Mouse (Mus musculus): ENCODE data around the gene Slc39a11.

Gene Slc39a11

GRCm38 (mm10) chr11:113541073-113541472 is 108.8 kb downstream of the Slc39a11 start:
- DNase-seq (ENCODE audit: low spot score in 2 of 2), result no peak

- DNase-seq (ENCODE audit: low spot score in 2 of 2), result no peak
Observed at GRCm38 (mm10) chr11:113539502-113540209, 110.2 kb downstream of the Slc39a11 start.

DNA sequence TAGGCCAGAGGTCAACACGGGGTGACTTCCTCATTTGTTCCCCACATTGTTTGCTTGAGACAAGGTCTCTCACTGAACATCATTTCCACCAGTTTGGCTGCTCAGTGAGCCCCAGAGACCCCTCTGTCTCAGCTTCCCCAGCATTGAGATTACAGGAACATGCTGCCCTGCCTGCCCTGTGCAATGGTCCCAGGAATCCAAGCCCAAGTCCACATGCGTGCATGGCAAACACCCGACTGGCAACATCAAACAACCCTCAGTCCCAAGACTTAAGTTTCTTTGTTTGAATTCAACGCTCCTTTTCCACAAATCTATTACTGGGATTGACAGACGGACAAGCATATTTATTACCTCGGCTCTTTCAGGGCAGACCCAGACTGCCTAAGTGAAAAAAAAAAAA is 110.8 kb downstream of the Slc39a11 start:
- no peak for DNase-seq (ENCODE audit: low spot score in 2 of 2)

GRCm38 (mm10) chr11:113538406-113538917 is 111.4 kb downstream of the Slc39a11 start:
- no peak for DNase-seq (ENCODE audit: low spot score in 2 of 2)

- DNase-seq (ENCODE audit: low spot score in 2 of 2), result no peak
Observed at GRCm38 (mm10) chr11:113537715-113538114, 112.2 kb downstream of the Slc39a11 start.

DNA sequence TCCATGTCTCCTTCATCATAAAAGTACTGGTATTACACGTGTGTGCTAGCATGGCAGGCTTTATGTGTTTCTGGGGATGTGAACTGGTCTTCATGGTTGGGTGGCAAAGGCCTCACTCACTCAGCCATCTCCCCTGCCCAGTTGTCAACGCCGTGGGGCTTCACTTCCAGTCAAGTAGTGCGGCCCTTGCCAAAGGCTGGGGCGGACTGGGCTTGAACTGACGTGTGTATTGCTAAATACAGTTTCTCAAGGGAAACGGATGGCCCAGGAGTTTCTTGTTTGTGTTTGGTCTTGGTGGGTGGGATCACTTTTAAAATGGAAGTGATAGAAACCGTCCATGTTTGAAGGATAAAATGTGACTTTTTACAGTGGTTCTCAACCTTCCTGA is 112.7 kb downstream of the Slc39a11 start:
- no peak for DNase-seq (ENCODE audit: low spot score in 2 of 2)

GRCm38 (mm10) chr11:113536308-113537198 is 113.3 kb downstream of the Slc39a11 start:
- DNase-seq (ENCODE audit: low spot score in 2 of 2), result no peak

DNA sequence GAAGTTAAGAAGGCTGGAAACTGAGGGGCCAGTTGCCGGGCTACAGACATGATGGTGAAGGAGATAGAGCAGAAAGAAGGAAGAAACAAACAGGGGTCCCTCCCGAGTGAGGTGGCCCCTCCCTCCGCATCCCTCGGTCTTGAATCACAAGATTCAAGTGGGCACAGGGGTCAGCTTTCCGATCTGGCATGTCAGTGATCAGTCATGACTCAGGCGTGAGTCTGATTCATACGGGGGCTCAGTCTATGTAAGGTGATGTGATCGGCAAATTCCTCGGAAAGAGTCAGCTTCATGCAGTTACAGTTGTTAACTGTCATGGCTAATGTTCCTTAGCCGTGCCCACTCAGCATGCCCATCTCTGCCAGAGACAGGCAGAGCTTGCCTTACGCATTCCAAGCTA is 115.5 kb downstream of the Slc39a11 start:
- DNase-seq (ENCODE audit: low spot score in 2 of 2), result no peak

- no peak for DNase-seq (ENCODE audit: low spot score in 2 of 2)
Observed at GRCm38 (mm10) chr11:113533931-113534330, 115.9 kb downstream of the Slc39a11 start.

- DNase-seq (ENCODE audit: low spot score in 2 of 2), result no peak
Observed at GRCm38 (mm10) chr11:113528391-113528790, 121.5 kb downstream of the Slc39a11 start.

DNA sequence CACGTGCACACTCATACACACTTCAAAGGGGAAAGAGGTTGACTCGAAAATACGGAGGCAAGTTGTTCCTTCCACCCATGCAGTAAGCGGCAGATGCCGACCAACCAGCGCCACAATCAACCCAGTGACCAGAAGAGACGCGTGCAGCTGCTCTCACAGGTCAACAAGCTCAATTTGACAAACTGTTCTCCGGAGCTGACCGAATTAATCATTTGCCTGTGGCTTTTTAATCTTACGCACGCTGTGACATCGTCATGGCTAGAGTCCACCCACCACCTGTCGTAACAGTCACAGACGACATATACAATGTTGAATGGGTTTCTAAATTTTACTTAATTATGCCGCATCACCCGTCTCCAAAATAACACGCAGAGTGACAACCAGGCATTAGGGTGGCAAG is 124.1 kb downstream of the Slc39a11 start:
- DNase-seq (ENCODE audit: low spot score in 2 of 2), result no peak

DNA sequence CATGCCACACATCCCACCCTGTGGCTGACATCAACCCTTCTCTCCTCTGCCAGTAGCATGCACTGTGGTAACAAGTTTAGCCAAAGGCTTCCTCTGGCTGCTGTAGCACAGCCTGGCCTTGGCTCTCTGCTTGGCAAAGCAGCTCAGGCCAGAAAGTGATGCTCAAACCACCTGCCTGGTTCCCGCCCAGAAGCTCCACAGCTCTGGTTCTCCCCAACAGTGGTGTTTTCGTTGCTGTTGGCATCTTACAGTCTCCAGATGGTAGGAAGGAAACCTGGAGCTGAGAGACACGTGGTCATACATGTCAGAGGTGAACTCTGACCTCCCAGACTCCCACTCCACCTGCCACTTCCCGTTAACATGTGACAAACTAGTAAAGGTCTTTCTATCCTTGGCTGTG is 127.2 kb downstream of the Slc39a11 start:
- no peak for DNase-seq (ENCODE audit: low spot score in 2 of 2)

GRCm38 (mm10) chr11:113521469-113522190 is 128.2 kb downstream of the Slc39a11 start:
- no peak for DNase-seq (ENCODE audit: low spot score in 2 of 2)

GRCm38 (mm10) chr11:113520851-113521461 is 128.9 kb downstream of the Slc39a11 start:
- no peak for DNase-seq (ENCODE audit: low spot score in 2 of 2)

GRCm38 (mm10) chr11:113520373-113520772 is 129.5 kb downstream of the Slc39a11 start:
- no peak for DNase-seq (ENCODE audit: low spot score in 2 of 2)

GRCm38 (mm10) chr11:113519973-113520372 is 129.9 kb downstream of the Slc39a11 start:
- no peak for DNase-seq (ENCODE audit: low spot score in 2 of 2)

DNA sequence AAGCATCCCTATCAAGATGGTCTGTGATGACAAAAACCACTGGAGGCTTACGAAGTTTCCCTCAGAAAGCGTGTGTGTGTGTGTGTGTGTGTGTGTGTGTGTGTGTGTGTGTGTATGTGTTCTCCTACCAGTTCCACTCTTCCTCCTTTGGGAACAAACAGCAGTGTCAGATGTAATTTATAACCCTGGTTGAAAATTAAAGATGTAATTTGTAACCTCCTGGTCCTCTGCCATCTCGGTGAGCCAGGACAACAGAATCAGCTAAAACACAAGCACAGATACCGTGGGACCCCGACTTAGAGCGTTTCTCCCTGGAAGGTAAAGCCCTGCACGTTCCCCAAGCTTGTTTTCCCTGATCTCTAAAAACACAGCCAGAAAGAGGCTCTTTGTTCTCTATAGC is 131.7 kb downstream of the Slc39a11 start:
- no peak for DNase-seq (ENCODE audit: low spot score in 2 of 2)

- no peak for DNase-seq (ENCODE audit: low spot score in 2 of 2)
Observed at GRCm38 (mm10) chr11:113516156-113516555, 133.7 kb downstream of the Slc39a11 start.

GRCm38 (mm10) chr11:113512976-113513375 is 136.9 kb downstream of the Slc39a11 start:
- no peak for DNase-seq (ENCODE audit: low spot score in 2 of 2)

DNA sequence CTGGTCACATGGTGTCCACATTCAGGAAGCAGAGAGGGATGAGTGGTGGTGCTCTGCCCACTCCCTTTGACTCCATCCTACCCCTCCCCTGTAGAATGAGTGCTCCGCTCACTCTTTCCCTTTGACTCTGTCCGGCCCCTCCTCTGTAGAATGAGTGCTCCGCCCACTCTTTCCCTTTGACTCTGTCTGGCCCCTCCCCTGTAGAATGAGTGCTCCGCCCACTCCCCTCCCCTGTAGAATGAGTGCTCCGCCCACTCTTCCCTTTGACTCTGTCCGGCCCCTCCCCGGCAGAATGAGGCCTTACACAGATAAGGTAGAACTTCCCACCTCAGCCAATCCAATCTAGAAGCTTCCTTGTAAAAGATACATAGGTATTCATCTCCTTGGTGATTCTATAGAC is 137.7 kb downstream of the Slc39a11 start:
- no peak for DNase-seq (ENCODE audit: low spot score in 2 of 2)

- DNase-seq (ENCODE audit: low spot score in 2 of 2), result no peak
Observed at GRCm38 (mm10) chr11:113510969-113511625, 138.8 kb downstream of the Slc39a11 start.
